Mouse (Mus musculus) granulocyte monocyte progenitor cell, adult 5-6 weeks (primary cell): ENCODE results near the gene Arid3c. TPM values are rescaled to one million over a fixed set of nuclear protein-coding genes. Genes with fewer than 3 reads are reported as not detected.
"Not testable (repeated sequence)": the region's sequence is repeated elsewhere in the genome, so short reads cannot be mapped to it uniquely, and the experiment has no call there.

ENCODE experiments used
- ATAC-seq: replicated peaks from 2 replicates; pipeline ENCODE4 v1.8.0; 2016; ENCODE audit warnings: mild to moderate bottlenecking, moderate TSS enrichment, inconsistent platforms; ENCODE audit not compliant: poor library complexity, severe bottlenecking
- total RNA-seq, 2 experiments: library from RNA; stranded (forward) in 1 of 2; stranded (reverse) in 1 of 2; fragments of 200-712, 200-1000 nt in 1 of 2; fragments of >200 nt in 1 of 2; fragmentation: Nextera tagmentation in 1 of 2; gene quantifications; 2 replicates each; pipeline ENCODE4 v1.2.3; 2014 to 2017

Gene Arid3c
- total RNA-seq, 2 experiments from 2014 or later, result not detected

DNA sequence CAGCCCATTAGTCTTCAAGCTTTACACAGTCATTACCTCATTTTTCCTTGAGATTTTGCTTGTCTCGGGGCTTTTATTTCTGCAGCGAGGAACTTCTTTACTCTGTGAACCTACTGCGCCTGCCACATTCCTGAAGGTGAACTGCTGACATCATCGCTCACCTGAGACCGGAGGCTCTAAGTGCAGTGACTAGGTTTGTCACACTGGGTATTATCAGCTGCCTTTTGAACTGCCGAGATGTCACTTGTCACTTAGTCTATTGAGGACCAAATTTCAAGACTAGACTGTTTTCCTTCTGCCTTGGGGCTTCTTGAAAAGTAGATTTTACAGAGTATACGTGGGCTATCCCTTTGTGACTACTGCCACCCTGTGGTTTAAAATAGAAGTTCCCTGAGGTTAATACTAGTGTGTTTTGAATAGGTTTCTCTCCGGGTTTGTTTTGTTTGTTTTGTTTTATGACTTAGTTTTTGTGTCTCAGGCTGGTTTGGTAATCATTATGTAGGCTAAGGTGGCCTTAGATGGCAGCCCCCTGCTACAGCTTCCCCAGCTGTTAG, 22.7 kb downstream of the Arid3c start:
- no peak; the same call in 1 of the 2 replicates for ATAC-seq

GRCm38 (mm10) chr4:41707011-41707535, 23.9 kb downstream of the Arid3c start:
- ATAC-seq, result peak; percentile 75

GRCm38 (mm10) chr4:41705922-41706754, 24.8 kb downstream of the Arid3c start:
- ATAC-seq, result no peak

GRCm38 (mm10) chr4:41704651-41705050, 26.3 kb downstream of the Arid3c start:
- ATAC-seq, result no peak

- not testable (repeated sequence) for ATAC-seq
Measured at GRCm38 (mm10) chr4:41702226-41702625, 28.7 kb downstream of the Arid3c start.

DNA sequence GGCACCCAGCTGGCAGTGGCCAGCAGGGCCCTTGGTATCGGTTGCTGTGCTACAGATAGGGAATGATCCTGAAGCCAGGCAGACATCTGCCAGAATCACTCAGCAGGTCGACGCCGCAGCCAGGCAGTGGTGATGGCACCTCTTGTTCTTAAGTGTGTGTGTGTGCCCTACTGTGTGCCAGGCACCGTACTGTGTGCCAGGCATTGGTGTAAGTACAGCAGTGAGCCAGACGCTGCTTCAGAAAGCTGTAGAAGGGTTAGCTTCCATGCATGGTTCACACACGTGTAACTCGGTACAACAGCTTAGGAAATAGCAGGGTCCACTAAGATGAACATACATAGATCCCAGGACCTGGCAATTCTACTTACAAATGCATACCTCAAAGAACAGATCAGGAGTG, 30.7 kb downstream of the Arid3c start:
- ATAC-seq, result not testable (repeated sequence)

GRCm38 (mm10) chr4:41699783-41700182, 31.2 kb downstream of the Arid3c start, which contains the start of gene Il11ra1:
Gene Il11ra1 (plus strand): TSS chr4:41699989.
- ATAC-seq, result not testable (repeated sequence)

DNA sequence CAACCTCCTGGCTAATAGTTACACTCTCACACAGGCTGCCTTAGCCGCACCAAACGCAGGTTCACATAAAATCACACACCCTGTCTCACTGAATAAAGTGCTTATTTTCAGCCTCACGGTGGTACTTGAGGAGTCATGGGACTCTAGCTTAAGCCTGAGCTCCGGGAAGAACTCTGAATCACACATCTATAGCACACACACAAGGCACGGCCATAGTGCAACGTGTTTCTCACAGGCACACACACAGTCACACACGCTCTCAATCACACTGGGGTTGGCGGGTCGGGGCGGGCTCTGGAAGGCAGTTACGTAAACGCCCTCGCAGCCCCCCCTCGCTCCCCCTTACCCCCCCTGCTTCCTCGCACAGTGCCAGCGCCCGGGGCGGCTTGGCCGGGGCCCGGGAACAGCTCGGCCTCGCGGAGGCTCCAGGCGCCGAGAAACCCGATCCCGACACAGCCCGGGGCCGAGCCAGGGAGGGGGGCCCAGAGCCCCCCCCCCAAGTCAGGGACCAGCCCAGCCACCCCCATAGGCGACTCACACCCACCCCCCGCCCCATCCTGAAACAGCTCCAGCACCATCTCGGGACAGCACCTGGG, 32.4 kb downstream of the Arid3c start:
- ATAC-seq, result not testable (repeated sequence)

DNA sequence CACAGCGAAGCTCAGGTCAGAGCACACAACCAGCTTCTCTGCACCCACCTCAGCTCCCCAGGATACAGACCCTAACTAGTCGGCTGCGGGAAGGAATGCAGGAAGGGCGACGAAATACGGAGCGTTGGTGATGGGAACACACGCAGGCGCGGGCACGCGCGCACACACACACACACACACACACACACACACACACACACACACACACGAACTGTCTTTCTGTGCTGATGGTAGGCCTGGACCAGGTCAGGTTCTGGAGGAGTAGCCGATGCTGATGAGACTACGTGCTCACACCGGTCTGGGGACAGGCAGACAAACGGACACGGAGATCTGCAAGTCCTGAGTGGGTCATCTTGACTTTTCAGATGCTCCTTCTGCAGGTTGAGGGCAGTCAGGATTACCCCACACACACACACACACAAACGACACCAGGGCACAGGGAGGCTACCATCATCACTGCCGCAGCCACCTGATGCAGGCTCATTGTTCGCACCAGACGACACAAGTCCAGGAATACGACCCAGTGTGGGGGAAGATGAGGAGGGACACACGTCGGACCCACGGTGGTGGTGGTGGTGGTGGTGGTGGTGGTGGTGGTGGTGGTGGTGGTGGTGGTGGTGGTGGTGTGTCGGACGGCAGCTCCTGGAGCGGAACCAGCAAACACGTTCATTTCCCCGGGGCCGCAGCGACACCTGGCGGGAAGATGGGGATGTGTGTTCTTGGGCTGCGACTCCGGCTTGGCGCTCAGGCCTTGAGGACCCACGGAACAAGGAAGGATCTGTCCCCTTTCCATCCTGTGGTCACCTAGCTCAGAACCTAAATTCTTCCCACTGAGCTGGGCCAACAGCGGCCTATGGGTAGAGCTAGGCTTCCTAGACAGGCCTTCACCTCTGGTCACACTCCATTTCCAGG, 33.8 kb downstream of the Arid3c start, which contains the start of gene Cntfr:
Gene Cntfr (minus strand): TSS at position 160 of the 912 bp plus-strand sequence.
- ATAC-seq, result not testable (repeated sequence)

DNA sequence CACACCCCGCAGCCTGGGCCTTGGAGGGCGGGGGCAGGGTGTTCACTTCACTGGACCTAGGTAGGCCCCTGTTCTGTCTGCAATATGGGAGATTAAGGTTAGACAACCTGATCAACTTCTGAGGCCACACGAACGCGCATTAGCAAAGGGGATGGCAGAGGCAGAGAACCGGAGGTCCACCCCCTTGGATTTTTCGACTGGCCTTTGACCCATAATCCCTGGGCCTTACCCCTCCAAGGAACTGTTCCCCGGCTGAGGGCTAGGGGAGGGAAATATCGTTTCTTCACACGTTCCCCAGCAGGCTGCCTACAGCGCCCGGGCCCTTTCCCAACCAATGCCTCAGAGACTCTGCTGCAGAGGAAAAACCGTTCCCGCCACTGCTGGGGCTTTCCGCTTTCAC, 34.5 kb downstream of the Arid3c start:
- ATAC-seq, result not testable (repeated sequence)

GRCm38 (mm10) chr4:41695800-41696199, 35.1 kb downstream of the Arid3c start:
- ATAC-seq, result not testable (repeated sequence)

GRCm38 (mm10) chr4:41693511-41693910, 37.4 kb downstream of the Arid3c start:
- not testable (repeated sequence) for ATAC-seq

DNA sequence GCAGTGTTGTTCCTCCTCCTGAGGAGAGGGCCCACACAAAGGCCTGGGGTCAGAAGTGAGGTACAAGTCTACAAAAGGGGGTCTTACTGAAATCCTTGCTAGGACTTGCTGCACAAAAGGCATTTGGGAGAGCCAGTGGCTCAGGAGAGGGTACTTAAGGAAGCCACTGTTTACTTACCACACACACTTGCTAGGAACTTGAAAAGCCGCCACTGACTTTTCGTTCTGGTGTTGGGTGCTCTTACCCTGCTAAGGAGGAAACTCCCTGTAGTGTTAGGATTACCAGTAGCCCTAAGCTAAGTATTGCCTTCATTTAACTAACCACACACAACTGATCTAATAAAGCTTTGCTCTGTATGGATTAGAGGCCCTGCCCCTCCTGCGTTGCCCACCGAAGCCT, 40.9 kb downstream of the Arid3c start:
- ATAC-seq, result not testable (repeated sequence)

DNA sequence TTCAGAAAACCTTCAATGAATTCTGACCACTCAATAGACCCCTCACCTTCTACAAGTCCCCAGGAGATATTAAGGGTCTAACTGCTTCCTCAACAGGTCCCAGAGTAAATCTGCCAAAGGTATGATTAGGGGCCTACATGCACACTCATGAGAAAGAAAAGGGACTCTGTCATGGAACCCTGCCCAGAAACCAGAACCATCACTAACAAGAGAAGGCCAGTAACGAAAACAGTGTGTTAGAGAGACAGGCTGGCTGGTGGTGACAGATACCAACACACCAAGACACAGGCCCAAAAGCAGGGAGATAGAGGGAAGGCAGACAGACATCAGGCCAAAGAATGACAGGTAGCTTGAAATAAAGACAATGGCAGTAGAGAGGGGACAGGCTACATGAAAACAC, 42.4 kb downstream of the Arid3c start:
- ATAC-seq, result not testable (repeated sequence)

- ATAC-seq, result not testable (repeated sequence)
Measured at GRCm38 (mm10) chr4:41685882-41686492, 45.0 kb downstream of the Arid3c start.

DNA sequence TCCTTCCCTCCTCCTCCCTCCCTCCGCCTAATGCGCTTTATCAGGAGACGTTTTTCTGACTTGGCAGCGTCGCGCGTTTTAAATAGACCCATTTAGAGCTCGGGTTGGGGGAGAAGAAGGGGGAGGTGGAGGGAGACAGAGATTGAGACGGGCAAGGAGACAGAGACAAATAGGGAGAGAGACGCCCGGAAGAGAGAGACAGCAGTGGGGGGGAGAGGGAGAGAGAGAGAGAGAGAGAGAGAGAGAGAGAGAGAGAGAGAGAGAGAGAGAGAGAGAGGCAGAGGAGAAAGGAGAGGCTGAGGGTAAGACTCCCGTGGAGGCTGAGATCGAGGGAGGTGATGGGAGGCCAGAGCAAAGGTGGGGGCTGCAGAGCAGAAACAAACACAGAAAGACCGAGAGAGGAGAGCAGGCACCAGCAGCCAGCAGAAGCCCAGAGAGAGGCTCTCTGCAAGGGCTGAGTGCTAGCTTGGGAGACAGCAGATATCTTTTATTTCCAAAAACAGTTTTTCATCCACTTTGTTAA, 46.0 kb downstream of the Arid3c start:
- not testable (repeated sequence) for ATAC-seq

GRCm38 (mm10) chr4:41684131-41684930, 46.6 kb downstream of the Arid3c start:
- ATAC-seq, result not testable (repeated sequence)

DNA sequence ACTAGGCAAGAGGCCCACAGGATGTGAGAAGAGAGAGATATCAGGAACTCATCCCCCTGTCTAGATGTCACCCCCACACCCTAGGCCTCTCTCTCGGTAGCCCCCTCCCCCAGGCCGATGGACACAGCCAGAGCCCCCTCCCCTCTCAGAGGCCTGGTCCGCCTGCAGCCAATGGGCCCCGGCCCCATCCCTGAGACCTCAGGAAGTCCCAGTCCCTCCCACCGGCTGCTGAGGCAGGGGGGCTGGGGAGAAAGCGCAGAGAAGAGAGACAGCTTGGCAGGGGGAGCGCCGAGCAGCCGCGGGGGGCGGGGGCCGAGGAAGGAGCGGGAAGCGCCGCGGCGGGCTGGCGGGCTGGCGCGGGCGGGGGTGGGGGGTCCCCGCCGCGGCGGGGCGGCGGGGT, 47.6 kb downstream of the Arid3c start:
- ATAC-seq, result not testable (repeated sequence)
